Mouse (Mus musculus) embryonic facial prominence, embryonic 12.5 days (tissue): ENCODE measurements around the gene Ino80b. TPM values are rescaled to one million over a fixed set of nuclear protein-coding genes. Genes with fewer than 3 reads are reported as not detected.

Experiments
- ATAC-seq: fragments of 200-750 bp; cut with Nextera tagmentation; 2 replicates; pipeline ENCODE4 v1.8.0; 2017; ENCODE audit not compliant: insufficient number of reproducible peaks, insufficient read depth, low FRiP score, low TSS enrichment
- H3K27ac ChIP-seq: fragments of 300-500 bp; sonication (generic); 2 replicates; pipeline ENCODE4 v1.5.1; 2016; ENCODE audit warnings: mild to moderate bottlenecking
- H3K27me3 ChIP-seq: fragments of 300-500 bp; sonication (generic); 2 replicates; pipeline ENCODE4 v1.6.1; 2016; ENCODE audit warnings: mild to moderate bottlenecking, moderate library complexity
- H3K36me3 ChIP-seq: fragments of 300-500 bp; sonication (generic); 2 replicates; pipeline ENCODE4 v1.6.1; 2016; ENCODE audit warnings: mild to moderate bottlenecking
- H3K4me1 ChIP-seq: fragments of 300-500 bp; sonication (generic); 2 replicates; pipeline ENCODE4 v1.6.1; 2016
- H3K4me2 ChIP-seq: fragments of 300-500 bp; sonication (generic); replicated peaks from 2 replicates; pipeline ENCODE4 v1.6.1; 2016; ENCODE audit warnings: mild to moderate bottlenecking, moderate library complexity
- H3K4me3 ChIP-seq: fragments of 300-500 bp; sonication (generic); 2 replicates; pipeline ENCODE4 v1.5.1; 2016; ENCODE audit warnings: mild to moderate bottlenecking
- H3K9ac ChIP-seq: fragments of 300-500 bp; sonication (generic); 2 replicates; pipeline ENCODE4 v1.6.1; 2016; ENCODE audit warnings: mild to moderate bottlenecking, moderate library complexity
- H3K9me3 ChIP-seq: fragments of 300-500 bp; sonication (generic); 2 replicates; pipeline ENCODE4 v1.6.1; 2016; ENCODE audit warnings: mild to moderate bottlenecking, moderate library complexity
- WGBS: fragments of 180-500 bp; shearing (Covaris S2); methylation state at CpG from one replicate; pipeline ENCODE4 v1.1.7; 2016; 5-methylcytosine and 5-hydroxymethylcytosine counted together
- polyA plus RNA-seq: library from polyadenylated mRNA; unstranded; fragments of >200 nt; fragmentation: Nextera tagmentation; extraction: Ambion mirVana; gene quantifications from 2 replicates; pipeline ENCODE4 v1.2.1, GENCODE M21; 2016

The Ino80b gene
- polyA plus RNA-seq, 1 experiment from 2014 or later, result 21.4 TPM

DNA sequence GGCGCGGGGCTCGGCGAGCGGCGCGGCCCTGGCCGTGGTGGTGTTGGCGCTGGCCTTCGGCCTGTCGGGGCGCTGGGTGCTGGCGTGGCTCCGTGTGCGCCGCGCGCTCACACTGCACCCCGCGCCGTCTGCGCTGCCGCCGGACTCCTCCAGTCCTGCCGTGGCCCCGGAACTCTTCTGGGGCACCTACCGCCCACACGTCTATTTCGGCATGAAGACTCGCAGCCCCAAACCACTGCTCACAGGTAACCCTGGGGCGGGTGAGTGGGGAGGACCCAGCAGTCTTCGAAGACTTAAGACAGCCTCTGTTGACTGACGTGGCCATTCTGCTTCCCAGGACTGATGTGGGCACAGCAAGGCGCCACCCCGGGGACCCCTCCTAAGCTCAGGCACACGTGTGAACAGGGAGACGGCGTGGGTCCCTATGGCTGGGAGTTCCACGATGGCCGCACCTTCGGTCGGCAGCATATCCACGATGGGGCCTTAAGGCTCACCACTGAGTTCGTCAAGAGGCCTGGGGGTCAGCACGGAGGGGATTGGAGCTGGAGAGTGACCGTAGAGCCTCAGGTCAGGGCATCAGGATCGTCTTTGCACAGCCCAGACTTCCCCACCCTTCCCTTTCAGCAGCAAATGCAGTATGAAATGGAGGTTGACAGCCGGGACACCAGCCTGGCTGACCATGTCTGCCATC, 9.4 kb downstream of the Ino80b start:
- peak; percentile 43 for ATAC-seq
- peaks cover 26% of the 10 kb centered on the region for H3K4me1 ChIP-seq

DNA sequence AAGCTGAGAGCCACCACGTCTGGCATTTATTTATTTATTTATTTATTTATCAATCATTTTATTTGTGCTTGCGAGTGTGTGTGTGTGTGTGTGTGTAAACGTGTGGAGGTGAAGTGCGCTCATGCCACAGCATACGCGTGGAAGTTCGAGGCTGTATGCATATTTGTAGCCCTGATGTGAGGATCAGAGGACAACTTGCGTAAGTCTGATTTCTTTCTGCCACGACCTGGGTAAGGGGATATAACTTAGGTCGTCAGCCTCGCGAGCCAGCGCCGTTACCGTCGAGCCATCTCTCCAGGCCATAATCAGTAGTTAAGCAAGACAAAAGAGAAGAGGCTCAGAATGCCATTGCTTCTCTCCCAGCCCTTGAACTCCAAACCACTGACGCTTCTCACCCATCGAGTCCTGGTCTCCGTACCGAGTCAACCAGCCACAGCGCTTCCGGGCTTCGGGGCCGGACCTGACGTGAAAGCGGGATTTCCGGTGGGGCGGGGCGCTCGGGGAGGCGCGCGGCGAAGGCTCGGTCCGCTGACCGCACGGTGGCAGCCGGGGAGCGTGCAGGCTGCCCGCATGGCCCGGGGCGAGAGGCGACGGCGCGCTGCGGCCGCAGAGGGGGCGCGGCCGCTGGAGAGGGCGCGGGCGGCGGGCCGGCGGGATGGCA, 10.1 kb downstream of the Ino80b start, which contains the start of gene Mogs:
TSS of gene Mogs (plus strand) at position 486 of the 661 bp plus-strand sequence.
- H3K9me3 ChIP-seq, result no peaks in the 10 kb centered on the region
- H3K27me3 ChIP-seq, result no peaks in the 10 kb centered on the region
- ATAC-seq, result peak; percentile 76
- H3K36me3 ChIP-seq, result peaks cover 33% of the 10 kb centered on the region
- peak within 1 kb of the TSS; percentile 97 for H3K4me2 ChIP-seq
- H3K9ac ChIP-seq, result peak within 1 kb of the TSS; percentile 96
- WGBS, result under 1% methylated on average over 56 of the region's 58 CpGs
- H3K4me1 ChIP-seq, result peaks cover 25% of the 10 kb centered on the region
- H3K27ac ChIP-seq, result peak within 1 kb of the TSS; percentile 83
- peak within 1 kb of the TSS; percentile 71 for H3K4me3 ChIP-seq

More for the DNA sequence above, 9.4 kb downstream of the Ino80b start:
- 3% methylated on average over 42 of the region's 48 CpGs for WGBS
- peak overlapping the region; percentile 71 for H3K4me3 ChIP-seq
- no peaks in the 10 kb centered on the region for H3K27me3 ChIP-seq
- peak overlapping the region; percentile 97 for H3K4me2 ChIP-seq
- H3K9ac ChIP-seq, result peak overlapping the region; percentile 96
- peaks cover 33% of the 10 kb centered on the region for H3K36me3 ChIP-seq
- H3K9me3 ChIP-seq, result no peaks in the 10 kb centered on the region
- H3K27ac ChIP-seq, result peak overlapping the region; percentile 83

DNA sequence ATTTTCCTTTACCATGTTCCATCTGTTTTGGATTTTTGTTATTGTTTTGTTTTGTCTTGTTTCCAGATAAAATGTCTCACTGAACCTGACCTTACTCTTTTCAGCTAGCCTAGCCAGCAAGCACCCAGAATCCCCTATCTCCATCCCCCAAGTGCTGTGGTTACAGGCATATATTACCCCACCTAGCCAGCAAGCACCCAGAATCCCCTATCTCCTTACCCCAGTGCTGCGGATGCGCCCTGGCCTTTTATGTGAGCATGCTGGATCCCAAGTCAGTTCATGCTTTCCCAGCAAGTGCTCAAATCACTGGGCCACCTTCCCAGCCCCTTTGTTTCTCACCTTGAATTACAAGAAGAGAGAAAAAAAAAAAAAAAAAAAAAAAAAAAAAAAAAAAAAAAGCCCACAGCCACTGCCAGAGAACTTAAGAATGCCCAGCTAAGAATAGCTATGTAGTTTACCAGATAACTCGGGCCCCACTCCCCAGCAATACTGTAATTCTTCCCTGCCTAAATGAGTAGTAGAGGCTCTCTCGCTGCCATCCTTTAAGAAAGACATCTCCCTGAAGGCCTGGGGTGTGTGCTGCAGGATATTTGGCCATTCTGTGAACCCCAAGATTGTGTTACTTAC, 13.6 kb downstream of the Ino80b start:
- no peaks in the 10 kb centered on the region for H3K27me3 ChIP-seq
- no peak overlapping the region for H3K4me2 ChIP-seq
- peaks cover 31% of the 10 kb centered on the region for H3K4me1 ChIP-seq
- ATAC-seq, result no peak
- H3K27ac ChIP-seq, result no peak overlapping the region
- H3K4me3 ChIP-seq, result no peak overlapping the region
- peaks cover under 1% of the 10 kb centered on the region; the same call in 1 of the 2 replicates for H3K36me3 ChIP-seq
- H3K9ac ChIP-seq, result no peak overlapping the region
- WGBS, result 94% methylated on average over 4 of the region's 4 CpGs
- H3K9me3 ChIP-seq, result no peaks in the 10 kb centered on the region

DNA sequence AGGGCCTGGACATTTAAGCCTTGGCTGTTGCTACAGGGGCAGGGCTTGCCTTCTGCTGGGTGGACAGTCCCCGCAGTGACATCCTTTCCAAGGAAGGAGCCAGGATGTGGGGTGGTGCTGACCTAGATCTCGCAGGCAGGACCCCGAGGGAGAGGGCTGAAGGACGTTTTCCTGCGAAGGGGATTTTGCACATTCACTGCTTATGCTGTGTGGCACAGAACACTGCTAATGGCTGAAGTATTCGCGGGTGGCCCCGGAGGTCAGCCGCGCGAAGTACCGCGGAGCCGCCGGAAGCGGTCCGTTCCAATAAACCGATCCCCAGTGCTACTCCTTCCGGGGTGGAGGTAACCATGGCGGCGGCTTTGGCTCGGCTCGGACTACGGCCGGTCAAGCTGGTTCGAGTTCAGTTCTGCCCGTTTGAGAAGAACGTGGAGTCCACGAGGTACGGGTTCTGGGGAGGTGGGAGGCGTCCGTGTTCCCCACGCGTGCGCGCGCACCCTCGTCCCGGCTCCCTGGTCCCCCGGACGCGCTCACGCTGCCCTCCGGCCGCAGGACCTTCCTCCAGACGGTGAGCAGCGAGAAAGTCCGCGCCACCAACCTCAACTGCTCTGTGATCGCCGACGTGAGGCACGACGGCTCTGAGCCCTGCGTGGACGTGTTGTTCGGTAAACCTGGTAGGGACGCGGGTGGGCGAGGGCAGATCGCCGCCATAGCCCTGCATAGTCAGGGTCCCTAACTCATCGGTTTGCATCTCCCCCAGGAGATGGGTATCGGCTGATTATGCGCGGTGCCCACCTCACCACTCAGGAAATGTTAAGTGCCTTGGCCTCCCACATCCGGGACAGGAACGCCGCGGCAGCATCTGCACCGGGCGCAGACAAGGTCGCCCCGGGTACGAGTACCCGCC, 16.2 kb downstream of the Ino80b start, which contains the start of gene Mrpl53:
TSS of gene Mrpl53 (plus strand) at position 279 of the 907 bp plus-strand sequence.
- under 1% methylated on average over 76 of the region's 76 CpGs for WGBS
- no peaks in the 10 kb centered on the region for H3K27me3 ChIP-seq

DNA sequence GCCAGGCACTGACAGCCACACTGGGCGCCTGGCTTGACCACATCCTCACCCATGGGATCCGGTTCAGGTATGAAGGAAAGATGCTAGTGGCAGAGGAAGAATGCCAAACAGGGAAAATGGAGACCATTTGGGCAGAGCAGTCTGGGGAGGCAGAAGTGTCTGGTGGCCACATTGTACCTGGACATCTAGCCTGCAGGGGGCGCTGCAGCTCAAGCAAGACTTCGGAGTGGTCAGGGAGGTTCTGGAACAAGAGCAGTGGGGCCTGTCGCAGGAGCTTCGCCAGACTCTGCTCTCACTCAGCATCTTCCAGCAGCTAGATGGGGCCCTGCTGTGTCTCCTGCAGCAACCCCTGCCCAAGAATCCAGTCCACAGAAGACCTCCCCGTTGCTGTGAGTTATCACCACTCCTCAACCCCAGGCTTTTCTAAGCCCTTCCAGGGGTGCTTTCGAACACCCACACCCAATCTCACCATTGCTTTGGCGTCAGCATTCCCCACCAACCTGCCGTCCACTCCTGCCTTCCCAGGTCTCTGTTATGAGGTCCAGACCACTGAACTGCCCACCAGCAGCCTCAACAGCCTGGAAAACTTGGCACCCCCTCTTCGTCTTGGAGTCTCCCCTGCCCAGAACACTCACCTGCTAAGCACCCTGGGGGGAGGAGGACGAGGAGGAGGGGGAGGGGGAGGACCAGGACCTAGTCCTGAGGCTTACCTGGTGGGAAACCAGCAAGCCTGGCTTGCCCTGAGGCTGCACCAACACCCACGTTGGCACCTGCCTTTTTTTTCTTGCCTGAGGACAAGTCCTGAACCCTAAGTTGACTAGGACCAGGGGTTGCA, 17.4 kb downstream of the Ino80b start:
- H3K36me3 ChIP-seq, result peaks cover 7% of the 10 kb centered on the region; the same call in 1 of the 2 replicates
- peak overlapping the region; percentile 67; the same call in 1 of the 2 replicates for H3K27ac ChIP-seq
- ATAC-seq, result no peak
- H3K9me3 ChIP-seq, result no peaks in the 10 kb centered on the region
- peaks cover 26% of the 10 kb centered on the region for H3K4me1 ChIP-seq
- peaks cover 7% of the 10 kb centered on the region; the same call in 1 of the 2 replicates for H3K27me3 ChIP-seq
- peak overlapping the region; percentile 71; the same call in 1 of the 2 replicates for H3K9ac ChIP-seq
- H3K4me2 ChIP-seq, result peak overlapping the region; percentile 76
- 33% methylated on average over 13 of the region's 13 CpGs for WGBS
- peak overlapping the region; percentile 63; the same call in 1 of the 2 replicates for H3K4me3 ChIP-seq

More for the DNA sequence above, 16.2 kb downstream of the Ino80b start, which contains the start of gene Mrpl53:
- Histone ChIP-seq H3K36me3 (peaks cover 7% of the 10 kb centered on the region; the same call in 1 of the 2 replicates), H3K9ac (peak within 1 kb of the TSS; percentile 71), H3K27ac (peak within 1 kb of the TSS; percentile 67), H3K4me1 (peaks cover 20% of the 10 kb centered on the region), H3K4me3 (peak within 1 kb of the TSS; percentile 63), H3K4me2 (peak within 1 kb of the TSS; percentile 76), H3K9me3 (no peaks in the 10 kb centered on the region)
- ATAC-seq, result peak; percentile 86

DNA sequence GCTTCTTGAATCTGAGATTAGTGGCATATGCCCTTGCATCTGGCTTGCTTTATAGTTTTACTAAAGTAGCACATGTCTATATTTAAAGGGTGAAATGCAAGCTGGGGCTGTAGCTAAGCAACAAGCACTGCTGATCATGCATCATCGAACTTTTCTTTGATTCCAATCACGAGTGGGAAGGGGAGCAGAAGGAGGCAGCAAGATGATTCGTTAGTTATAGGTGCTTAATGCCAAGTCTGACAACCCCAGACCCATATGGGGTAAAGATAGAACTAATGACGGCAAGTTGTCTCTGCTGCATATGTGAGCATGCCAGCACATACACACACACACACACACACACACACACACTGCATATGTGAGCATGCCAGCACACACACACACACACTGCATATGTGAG, 21.1 kb downstream of the Ino80b start:
- H3K4me2 ChIP-seq, result no peak overlapping the region
- no peak overlapping the region for H3K27ac ChIP-seq
- H3K36me3 ChIP-seq, result peaks cover 7% of the 10 kb centered on the region; the same call in 1 of the 2 replicates
- H3K9me3 ChIP-seq, result no peaks in the 10 kb centered on the region
- WGBS, result 69% methylated on average over 4 of the region's 4 CpGs
- H3K27me3 ChIP-seq, result peaks cover 7% of the 10 kb centered on the region; the same call in 1 of the 2 replicates
- H3K9ac ChIP-seq, result no peak overlapping the region
- peaks cover 24% of the 10 kb centered on the region for H3K4me1 ChIP-seq
- H3K4me3 ChIP-seq, result no peak overlapping the region
- no peak for ATAC-seq

DNA sequence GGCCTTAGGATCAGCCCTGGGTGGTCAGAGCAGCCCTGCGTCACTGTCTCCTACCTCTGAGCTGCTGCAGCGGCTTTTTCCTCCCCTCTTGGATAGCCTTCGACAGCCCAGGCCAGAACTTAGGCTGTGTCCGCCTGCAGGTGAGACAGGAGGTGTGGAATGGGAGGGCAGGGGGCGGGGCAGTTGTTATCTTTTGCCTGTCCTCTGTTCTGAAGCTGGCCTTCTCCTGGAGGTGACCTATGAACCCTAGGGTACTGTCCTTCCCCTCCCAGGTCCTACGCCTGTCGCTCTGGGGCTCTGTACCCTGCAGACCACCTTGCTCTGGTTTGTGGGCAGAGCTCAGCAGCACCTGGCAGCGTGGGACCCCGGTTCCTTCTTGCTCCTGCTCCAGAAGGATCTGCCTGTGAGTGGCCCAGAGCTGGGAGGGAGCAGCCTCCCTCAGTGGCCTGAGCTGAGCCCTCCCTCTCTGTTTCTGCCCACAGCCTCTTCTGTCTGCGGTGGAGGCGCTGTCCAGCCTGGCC, 22.0 kb downstream of the Ino80b start:
- Histone ChIP-seq H3K27me3 (peaks cover 7% of the 10 kb centered on the region; the same call in 1 of the 2 replicates), H3K4me3 (peak overlapping the region; percentile 50; the same call in 1 of the 2 replicates), H3K4me2 (peak overlapping the region; percentile 97), H3K9ac (peak overlapping the region; percentile 82; the same call in 1 of the 2 replicates), H3K27ac (no peak overlapping the region), H3K9me3 (no peaks in the 10 kb centered on the region), H3K4me1 (peaks cover 19% of the 10 kb centered on the region), H3K36me3 (peaks cover 7% of the 10 kb centered on the region; the same call in 1 of the 2 replicates)
- no peak for ATAC-seq
- 46% methylated on average over 11 of the region's 11 CpGs for WGBS

DNA sequence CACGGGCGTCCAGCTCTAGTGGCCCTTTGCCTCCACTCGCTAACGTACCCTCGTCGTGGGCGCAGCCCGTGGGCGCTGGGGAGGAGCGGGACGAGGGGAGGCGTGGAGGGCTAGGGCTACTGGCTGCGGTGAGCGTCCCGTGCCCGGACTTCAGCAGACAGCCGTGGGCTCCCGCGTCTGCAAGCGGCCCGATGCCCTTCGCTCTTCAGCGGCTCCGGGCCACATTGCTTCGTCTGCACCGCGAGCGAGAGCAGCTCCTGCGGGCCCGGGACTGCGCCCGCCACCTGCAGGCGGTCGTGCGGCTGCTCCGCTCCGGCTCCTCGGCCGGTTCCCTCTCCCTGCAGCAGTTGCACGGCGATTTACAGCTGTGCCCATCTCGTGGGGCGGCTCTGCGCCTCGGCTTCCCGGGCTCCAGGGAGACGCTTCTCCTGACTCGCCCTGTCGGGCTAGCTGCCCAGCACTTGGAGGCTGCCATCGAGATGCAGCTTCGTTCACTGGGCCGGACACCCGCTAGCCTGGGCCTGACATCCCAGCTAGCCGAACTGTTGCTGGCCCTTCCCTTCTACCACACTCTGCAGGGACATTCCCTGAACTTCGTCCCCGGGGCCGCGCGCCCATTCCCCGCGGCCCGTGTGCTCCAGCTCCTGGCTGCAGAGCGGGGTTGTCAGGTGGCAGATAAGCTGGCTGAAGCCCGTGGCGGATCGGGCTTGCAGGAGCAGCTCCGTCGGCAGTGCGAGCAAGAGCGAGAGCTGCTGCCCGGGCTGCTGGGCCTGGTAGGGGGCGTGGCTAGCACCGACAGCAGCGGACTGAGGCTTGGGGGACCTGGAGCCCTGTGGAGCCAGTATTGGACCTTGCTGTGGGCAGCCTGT, 23.3 kb downstream of the Ino80b start:
- peak overlapping the region; percentile 82 for H3K9ac ChIP-seq
- peaks cover 7% of the 10 kb centered on the region; the same call in 1 of the 2 replicates for H3K27me3 ChIP-seq
- 1% methylated on average over 72 of the region's 74 CpGs for WGBS
- peaks cover 7% of the 10 kb centered on the region; the same call in 1 of the 2 replicates for H3K36me3 ChIP-seq
- H3K4me3 ChIP-seq, result peak overlapping the region; percentile 50
- H3K4me2 ChIP-seq, result peak overlapping the region; percentile 97
- peak; percentile 82 for ATAC-seq
- no peaks in the 10 kb centered on the region for H3K9me3 ChIP-seq
- peak overlapping the region; percentile 56 for H3K27ac ChIP-seq
- peaks cover 12% of the 10 kb centered on the region for H3K4me1 ChIP-seq

DNA sequence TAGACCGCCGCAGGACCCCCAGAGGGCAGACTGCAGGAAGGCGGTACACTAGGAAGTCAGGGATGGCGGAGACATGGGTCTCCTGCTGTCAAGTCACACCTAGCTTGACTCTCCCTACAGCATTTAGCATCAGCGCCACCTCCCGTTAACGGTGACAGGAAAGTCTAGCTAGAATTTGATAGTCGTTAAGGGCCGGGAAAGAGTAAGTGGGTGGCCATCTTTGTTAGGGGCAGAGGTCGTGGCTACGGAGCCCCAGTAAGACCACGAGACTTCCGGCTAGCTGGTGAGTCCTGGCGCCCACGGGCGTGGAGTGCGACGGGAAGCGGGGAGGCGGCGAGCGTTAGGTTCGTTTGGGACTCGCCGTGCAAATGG, 23.9 kb downstream of the Ino80b start, which contains the start of the genes Ccdc142 and Gm42688:
TSS of gene Ccdc142 (plus strand) at position 286 of the 372 bp plus-strand sequence.
TSS of gene Gm42688 (plus strand) at position 302 of the 372 bp plus-strand sequence.
- Histone ChIP-seq H3K4me2 (peak within 1 kb of the TSS; percentile 97), H3K27ac (peak within 1 kb of the TSS; percentile 56), H3K4me1 (peaks cover 12% of the 10 kb centered on the region), H3K9ac (peak within 1 kb of the TSS; percentile 82), H3K27me3 (peaks cover 9% of the 10 kb centered on the region; the same call in 1 of the 2 replicates), H3K36me3 (peaks cover 7% of the 10 kb centered on the region; the same call in 1 of the 2 replicates), H3K4me3 (peak within 1 kb of the TSS; percentile 50), H3K9me3 (no peaks in the 10 kb centered on the region)
- WGBS, result under 1% methylated on average over 25 of the region's 25 CpGs
- peak; percentile 76 for ATAC-seq
